Mouse (Mus musculus) C2C12 (cell line): ENCODE data around the gene Cdc42bpg.

Source experiments
- CEBPB ChIP-seq: IDR thresholded peaks from one replicate; pipeline ENCODE4 v1.6.1; 2011; ENCODE audit warnings: low read depth, mild to moderate bottlenecking, control low read depth, moderate library complexity
- CTCF ChIP-seq: IDR thresholded peaks from one replicate; pipeline ENCODE4 v1.5.1; 2011; ENCODE audit not compliant: control insufficient read depth, insufficient read depth, insufficient read length
- FOSL1 ChIP-seq: IDR thresholded peaks from one replicate; pipeline ENCODE4 v1.8.0; 2011; ENCODE audit warnings: mild to moderate bottlenecking, low read length; ENCODE audit not compliant: poor library complexity, insufficient read depth, severe bottlenecking
- MAX ChIP-seq: IDR thresholded peaks from one replicate; pipeline ENCODE4 v1.6.1; 2011; ENCODE audit warnings: mild to moderate bottlenecking, control low read depth
- MYOD1 ChIP-seq: IDR thresholded peaks from one replicate; pipeline ENCODE4 v1.6.1; 2011; ENCODE audit warnings: low read depth; ENCODE audit not compliant: control insufficient read depth, insufficient read length
- MYOG ChIP-seq: IDR thresholded peaks from one replicate; pipeline ENCODE4 v1.6.1; 2011; ENCODE audit not compliant: control insufficient read depth, insufficient read length; ENCODE audit errors: extremely low read depth
- USF1 ChIP-seq: IDR thresholded peaks from one replicate; pipeline ENCODE4 v1.6.1; 2011; ENCODE audit warnings: low read depth, mild to moderate bottlenecking, control low read depth, moderate library complexity

GRCm38 (mm10) chr19:6338171-6338570 is 31.9 kb downstream of the Cdc42bpg start:
- TF ChIP-seq CTCF (no peak), MAX (no peak), MYOG (no peak), USF1 (no peak), FOSL1 (no peak), CEBPB (no peak), MYOD1 (no peak)
